Mouse (Mus musculus): ENCODE measurements around the gene Nphp4. TPM values are rescaled to one million over a fixed set of nuclear protein-coding genes. Genes with fewer than 3 reads are reported as not detected.

Nphp4 gene
- polyA plus RNA-seq, 1 experiment from 2014 or later: 2.7 TPM

DNA sequence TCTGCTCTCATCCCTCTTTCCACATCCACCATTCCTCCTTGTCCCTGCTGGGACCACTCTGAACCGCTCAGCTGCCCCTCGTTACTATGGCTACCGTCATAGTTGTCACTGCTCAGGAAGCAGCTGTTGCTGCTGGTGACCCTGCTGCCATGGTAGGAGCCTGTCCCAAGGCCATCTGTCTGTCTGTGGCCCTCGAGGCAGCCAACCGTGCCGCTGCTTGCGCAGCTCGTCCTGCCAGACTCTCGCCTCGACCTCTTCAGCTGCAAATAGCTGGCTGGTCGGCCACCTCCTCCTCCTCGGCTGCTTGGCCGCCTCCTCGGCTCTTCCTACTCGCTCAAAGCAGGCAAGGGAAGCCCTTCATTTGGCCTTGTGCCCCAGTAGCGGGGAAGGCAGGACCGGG is 81.7 kb downstream of the Nphp4 start:
- no peak overlapping the region for H3K4me3 ChIP-seq
- no peaks in the 10 kb centered on the region for H3K36me3 ChIP-seq
- no peaks in the 10 kb centered on the region for H3K9me3 ChIP-seq (replicated peaks)
- H3K27ac ChIP-seq (ENCODE audit: poor library complexity, severe bottlenecking): no peak overlapping the region
- ATAC-seq (ENCODE audit: insufficient number of reproducible peaks, low FRiP score): no peak
- H3K4me2 ChIP-seq: no peak overlapping the region
- H3K4me1 ChIP-seq (replicated peaks): peaks cover 15% of the 10 kb centered on the region
- no peak overlapping the region for H3K9ac ChIP-seq
- 37% methylated on average over 17 of the region's 17 CpGs for WGBS
- peaks cover 19% of the 10 kb centered on the region for H3K27me3 ChIP-seq (replicated peaks)

DNA sequence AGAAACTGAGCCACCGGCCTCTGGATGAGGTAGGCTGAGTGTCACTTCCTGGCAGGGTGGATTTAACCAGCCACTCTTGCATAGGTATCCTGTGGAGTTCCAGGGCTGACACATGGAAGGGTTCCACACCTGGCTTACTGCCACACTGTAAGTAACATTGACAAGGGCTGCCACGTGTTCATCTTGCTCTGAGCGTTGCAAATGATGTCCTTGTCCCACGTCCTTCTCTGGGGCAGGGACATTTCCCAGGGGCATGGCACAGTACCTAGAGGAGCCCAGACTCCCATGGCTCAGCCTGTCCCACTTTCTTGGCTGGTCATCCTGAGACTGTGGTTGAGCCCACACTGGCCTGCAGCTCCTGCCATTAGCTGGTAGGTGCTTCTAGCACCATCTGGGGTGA is 91.5 kb downstream of the Nphp4 start:
- Histone ChIP-seq H3K4me2 (no peak overlapping the region), H3K9ac (no peak overlapping the region), H3K27ac (ENCODE audit: poor library complexity, severe bottlenecking) (no peak overlapping the region), H3K4me3 (no peak overlapping the region), H3K36me3 (no peaks in the 10 kb centered on the region), H3K4me1 (replicated peaks) (no peaks in the 10 kb centered on the region), H3K27me3 (replicated peaks) (peaks cover 25% of the 10 kb centered on the region), H3K9me3 (replicated peaks) (no peaks in the 10 kb centered on the region; the same call in 1 of the 2 replicates)
- ATAC-seq (ENCODE audit: insufficient number of reproducible peaks, low FRiP score): no peak
- WGBS: 58% methylated on average over 4 of the region's 4 CpGs

DNA sequence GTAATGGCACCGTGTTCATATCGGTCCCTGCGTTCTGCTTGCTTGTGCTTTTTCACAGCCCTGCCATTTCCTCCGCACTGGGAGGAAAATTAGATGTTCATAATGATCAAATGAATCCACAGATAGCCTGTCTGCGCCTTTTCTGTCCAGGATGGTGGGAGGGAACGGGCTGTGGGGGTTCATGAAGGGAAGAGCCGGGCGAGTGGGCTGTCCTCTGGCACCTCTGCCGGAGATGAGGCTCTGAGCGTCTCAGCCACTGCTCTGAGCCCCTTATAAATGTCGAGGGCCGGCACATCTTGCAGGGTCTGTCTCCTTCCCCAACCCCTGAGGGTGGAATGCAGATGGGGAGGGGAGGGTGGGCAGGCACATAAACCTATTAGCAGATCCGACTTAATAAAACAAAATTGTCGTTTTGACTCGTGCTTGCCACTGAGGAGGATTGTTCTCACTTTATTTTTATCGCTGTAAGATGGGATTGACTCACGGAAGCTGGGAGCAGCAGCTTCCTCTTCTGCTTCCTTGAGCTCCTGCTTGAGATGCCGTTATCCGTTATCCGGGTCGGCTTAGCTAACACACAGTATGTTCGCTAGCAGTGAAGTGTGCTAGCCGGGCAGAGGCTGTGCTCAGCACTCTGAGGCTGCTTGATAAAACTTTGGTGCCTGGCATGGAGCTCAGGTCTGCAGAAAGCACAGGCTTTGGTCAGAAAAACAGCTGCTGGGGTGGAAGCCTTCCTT is 92.3 kb downstream of the Nphp4 start:
- ATAC-seq (ENCODE audit: insufficient number of reproducible peaks, low FRiP score): no peak
- Histone ChIP-seq H3K4me2 (no peak overlapping the region), H3K27me3 (replicated peaks) (peaks cover 25% of the 10 kb centered on the region), H3K9ac (no peak overlapping the region), H3K4me1 (replicated peaks) (no peaks in the 10 kb centered on the region), H3K9me3 (replicated peaks) (no peaks in the 10 kb centered on the region; the same call in 1 of the 2 replicates), H3K4me3 (no peak overlapping the region), H3K36me3 (no peaks in the 10 kb centered on the region), H3K27ac (ENCODE audit: poor library complexity, severe bottlenecking) (no peak overlapping the region)
- 38% methylated on average over 23 of the region's 23 CpGs for WGBS

DNA sequence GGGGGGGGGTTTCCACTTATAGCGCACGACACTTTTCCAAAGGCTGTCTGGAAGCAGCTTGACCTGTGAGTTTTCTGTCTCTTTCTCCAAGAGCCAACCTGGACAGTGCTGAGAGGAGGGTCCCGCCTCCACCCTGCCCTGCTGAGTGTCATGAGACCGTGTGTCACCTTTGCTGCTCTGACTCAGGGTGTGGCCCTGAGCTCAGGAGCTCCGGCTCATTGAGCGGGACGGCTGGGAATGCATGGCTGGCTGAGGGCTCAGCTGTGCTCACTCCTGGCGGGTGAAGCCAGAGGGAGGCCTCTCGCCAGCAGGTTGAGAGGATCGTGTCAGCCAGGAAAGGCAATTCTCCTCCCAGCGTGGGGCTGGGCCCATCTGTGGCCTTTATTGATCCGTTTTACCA is 97.8 kb downstream of the Nphp4 start:
- ATAC-seq (ENCODE audit: insufficient number of reproducible peaks, low FRiP score): no peak
- no peak overlapping the region for H3K27ac ChIP-seq (ENCODE audit: poor library complexity, severe bottlenecking)
- H3K4me3 ChIP-seq: no peak overlapping the region
- H3K4me1 ChIP-seq (replicated peaks): no peaks in the 10 kb centered on the region
- H3K36me3 ChIP-seq: no peaks in the 10 kb centered on the region
- H3K27me3 ChIP-seq (replicated peaks): peaks cover 6% of the 10 kb centered on the region
- H3K9me3 ChIP-seq (replicated peaks): no peaks in the 10 kb centered on the region; the same call in 1 of the 2 replicates
- WGBS: 44% methylated on average over 12 of the region's 12 CpGs
- H3K4me2 ChIP-seq: no peak overlapping the region
- no peak overlapping the region for H3K9ac ChIP-seq

DNA sequence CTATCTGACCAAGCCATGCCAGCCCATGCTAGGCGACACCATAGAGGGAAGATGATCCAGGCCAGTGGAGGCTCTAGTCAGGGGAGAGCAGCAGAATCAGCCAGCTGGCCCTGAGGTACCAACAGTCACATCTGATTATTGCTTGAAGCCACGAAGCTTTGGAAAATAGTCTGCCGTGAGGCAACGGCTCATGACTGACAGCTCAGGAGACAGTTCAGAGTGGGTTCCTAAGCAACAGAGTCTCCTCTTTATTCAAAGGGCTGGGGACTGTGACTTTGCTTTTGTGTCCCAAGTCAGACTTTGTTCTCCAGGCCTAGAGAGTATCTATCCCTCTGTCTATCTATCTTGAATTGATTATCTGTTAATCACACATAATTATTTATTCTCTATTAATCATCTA is 100.3 kb downstream of the Nphp4 start:
- ATAC-seq (ENCODE audit: insufficient number of reproducible peaks, low FRiP score): no peak
- H3K9me3 ChIP-seq (replicated peaks): no peaks in the 10 kb centered on the region; the same call in 1 of the 2 replicates
- no peaks in the 10 kb centered on the region for H3K36me3 ChIP-seq
- no peak overlapping the region for H3K4me2 ChIP-seq
- no peaks in the 10 kb centered on the region for H3K27me3 ChIP-seq (replicated peaks)
- 74% methylated on average over 4 of the region's 4 CpGs for WGBS
- no peak overlapping the region for H3K9ac ChIP-seq
- no peak overlapping the region for H3K4me3 ChIP-seq
- no peaks in the 10 kb centered on the region for H3K4me1 ChIP-seq (replicated peaks)
- H3K27ac ChIP-seq (ENCODE audit: poor library complexity, severe bottlenecking): no peak overlapping the region

DNA sequence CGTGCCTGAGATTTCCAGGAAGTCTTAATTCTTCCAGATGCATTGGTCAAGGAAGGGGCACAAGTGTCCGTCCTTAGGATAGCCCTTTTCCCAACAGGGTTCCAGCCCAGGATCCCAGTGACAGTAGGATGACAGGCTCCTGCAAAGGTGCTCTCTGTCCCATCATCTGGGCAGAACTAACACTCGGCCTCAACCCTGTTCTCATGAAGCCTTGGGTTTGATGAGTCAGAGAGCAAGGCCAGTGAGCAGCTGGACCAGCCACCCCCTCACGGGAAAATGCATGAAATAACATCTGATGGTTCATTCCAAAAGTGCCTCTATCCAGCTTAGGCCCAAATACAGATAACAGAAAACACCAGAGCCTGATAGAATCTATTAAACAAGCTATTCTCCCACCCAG is 103.5 kb downstream of the Nphp4 start:
- H3K4me2 ChIP-seq: no peak overlapping the region
- H3K9me3 ChIP-seq (replicated peaks): no peaks in the 10 kb centered on the region; the same call in 1 of the 2 replicates
- WGBS: 62% methylated on average over 4 of the region's 4 CpGs
- ATAC-seq (ENCODE audit: insufficient number of reproducible peaks, low FRiP score): no peak
- no peaks in the 10 kb centered on the region for H3K27me3 ChIP-seq (replicated peaks)
- H3K27ac ChIP-seq (ENCODE audit: poor library complexity, severe bottlenecking): no peak overlapping the region
- H3K4me3 ChIP-seq: no peak overlapping the region
- H3K9ac ChIP-seq: no peak overlapping the region
- no peaks in the 10 kb centered on the region for H3K36me3 ChIP-seq
- H3K4me1 ChIP-seq (replicated peaks): no peaks in the 10 kb centered on the region

DNA sequence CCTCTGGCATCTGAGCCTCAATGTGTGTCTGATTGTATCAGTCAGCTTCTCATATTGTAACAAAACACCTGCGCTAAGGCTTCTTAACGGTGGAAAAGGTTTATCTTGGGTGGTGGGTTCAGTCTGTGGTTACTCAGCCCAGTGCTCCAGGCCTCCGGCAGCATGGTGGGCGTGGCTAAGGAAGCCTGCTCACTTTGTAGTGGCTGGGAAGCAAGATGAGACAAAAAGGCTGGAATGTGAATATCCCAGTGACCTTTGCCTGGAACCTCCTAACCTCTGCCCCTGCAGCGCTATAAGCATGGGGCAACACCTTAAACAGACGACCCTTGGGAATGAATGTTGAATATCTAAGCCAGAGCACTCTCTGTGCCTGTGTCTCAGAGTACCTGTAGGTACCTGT is 105.7 kb downstream of the Nphp4 start:
- no peaks in the 10 kb centered on the region for H3K36me3 ChIP-seq
- no peak for ATAC-seq (ENCODE audit: insufficient number of reproducible peaks, low FRiP score)
- H3K27me3 ChIP-seq (replicated peaks): no peaks in the 10 kb centered on the region
- H3K4me3 ChIP-seq: no peak overlapping the region
- WGBS: 44% methylated on average over 6 of the region's 6 CpGs
- H3K4me2 ChIP-seq: no peak overlapping the region
- H3K27ac ChIP-seq (ENCODE audit: poor library complexity, severe bottlenecking): no peak overlapping the region
- no peaks in the 10 kb centered on the region for H3K9me3 ChIP-seq (replicated peaks)
- no peak overlapping the region for H3K9ac ChIP-seq
- no peaks in the 10 kb centered on the region for H3K4me1 ChIP-seq (replicated peaks)

DNA sequence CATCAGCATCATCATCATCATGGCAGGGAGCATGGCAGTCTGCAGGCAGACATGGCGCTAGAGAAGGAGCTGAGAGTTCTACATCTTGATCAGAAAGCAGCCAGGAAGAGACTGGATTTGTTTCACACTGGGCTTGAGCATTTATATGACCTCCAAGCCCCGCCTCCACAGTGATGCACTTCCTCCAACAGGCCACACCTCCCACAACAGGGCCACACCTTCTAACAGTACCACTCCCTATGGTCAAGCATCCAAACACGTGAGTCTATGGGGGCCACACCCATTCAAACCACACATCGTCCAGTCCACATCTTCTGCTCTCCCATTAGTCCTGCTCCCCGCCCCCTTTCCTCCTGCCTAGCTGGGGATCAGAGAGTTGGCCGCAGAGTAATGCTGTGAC is 107.1 kb downstream of the Nphp4 start:
- Histone ChIP-seq H3K36me3 (no peaks in the 10 kb centered on the region), H3K4me2 (no peak overlapping the region), H3K27me3 (replicated peaks) (no peaks in the 10 kb centered on the region), H3K4me1 (replicated peaks) (no peaks in the 10 kb centered on the region), H3K9me3 (replicated peaks) (no peaks in the 10 kb centered on the region), H3K27ac (ENCODE audit: poor library complexity, severe bottlenecking) (no peak overlapping the region), H3K4me3 (no peak overlapping the region), H3K9ac (no peak overlapping the region)
- ATAC-seq (ENCODE audit: insufficient number of reproducible peaks, low FRiP score): no peak
- 70% methylated on average over 6 of the region's 6 CpGs for whole genome bisulfite sequencing

DNA sequence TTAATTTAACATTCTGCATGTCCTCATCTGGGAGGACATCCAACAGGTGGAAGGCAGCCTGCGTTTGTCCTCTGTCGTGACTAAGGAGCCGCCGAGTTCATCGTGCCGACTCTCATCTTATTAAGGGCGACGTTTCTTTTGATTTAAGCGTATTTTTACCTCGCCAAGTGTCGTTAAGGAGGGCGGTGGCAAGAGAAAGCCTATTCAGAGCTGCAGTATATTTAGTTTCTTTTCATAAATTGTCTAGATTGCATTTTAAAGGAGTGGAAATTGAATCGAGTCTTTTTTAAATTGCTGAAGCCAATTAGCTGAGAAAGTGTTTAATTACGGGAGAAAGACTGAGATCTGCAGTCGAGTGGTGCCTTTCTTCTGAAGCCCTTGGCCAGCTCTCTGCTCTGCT is 109.0 kb downstream of the Nphp4 start:
- no peaks in the 10 kb centered on the region for H3K27me3 ChIP-seq (replicated peaks)
- H3K4me2 ChIP-seq: no peak overlapping the region
- no peak overlapping the region for H3K9ac ChIP-seq
- 86% methylated on average over 15 of the region's 15 CpGs for WGBS
- H3K4me3 ChIP-seq: no peak overlapping the region
- no peak for ATAC-seq (ENCODE audit: insufficient number of reproducible peaks, low FRiP score)
- H3K36me3 ChIP-seq: no peaks in the 10 kb centered on the region
- H3K27ac ChIP-seq (ENCODE audit: poor library complexity, severe bottlenecking): no peak overlapping the region
- no peaks in the 10 kb centered on the region for H3K4me1 ChIP-seq (replicated peaks)
- H3K9me3 ChIP-seq (replicated peaks): no peaks in the 10 kb centered on the region

DNA sequence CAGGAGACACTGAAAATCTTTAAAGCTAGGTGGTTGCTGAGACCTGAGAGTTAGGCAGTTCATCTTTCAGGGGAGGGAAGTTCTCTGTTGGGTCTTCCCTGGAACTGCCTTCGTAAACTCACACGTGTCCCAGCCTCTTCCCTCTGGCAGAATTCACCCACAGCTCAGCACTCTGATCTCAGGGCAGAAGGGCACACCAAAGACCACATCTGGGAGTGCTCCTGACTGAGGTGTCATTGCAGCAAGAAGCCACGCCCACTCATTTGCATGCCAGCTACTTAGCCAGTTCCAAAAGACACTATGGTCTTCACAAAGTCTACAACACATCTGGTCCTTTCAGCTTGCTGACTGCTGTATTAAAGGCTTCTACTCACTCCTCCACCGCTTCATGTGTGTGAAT is 109.7 kb downstream of the Nphp4 start:
- Histone ChIP-seq H3K4me2 (no peak overlapping the region), H3K27me3 (replicated peaks) (no peaks in the 10 kb centered on the region), H3K4me3 (no peak overlapping the region), H3K4me1 (replicated peaks) (no peaks in the 10 kb centered on the region), H3K36me3 (no peaks in the 10 kb centered on the region), H3K27ac (ENCODE audit: poor library complexity, severe bottlenecking) (no peak overlapping the region), H3K9ac (no peak overlapping the region), H3K9me3 (replicated peaks) (no peaks in the 10 kb centered on the region)
- ATAC-seq (ENCODE audit: insufficient number of reproducible peaks, low FRiP score): no peak
- 35% methylated on average over 4 of the region's 4 CpGs for WGBS

DNA sequence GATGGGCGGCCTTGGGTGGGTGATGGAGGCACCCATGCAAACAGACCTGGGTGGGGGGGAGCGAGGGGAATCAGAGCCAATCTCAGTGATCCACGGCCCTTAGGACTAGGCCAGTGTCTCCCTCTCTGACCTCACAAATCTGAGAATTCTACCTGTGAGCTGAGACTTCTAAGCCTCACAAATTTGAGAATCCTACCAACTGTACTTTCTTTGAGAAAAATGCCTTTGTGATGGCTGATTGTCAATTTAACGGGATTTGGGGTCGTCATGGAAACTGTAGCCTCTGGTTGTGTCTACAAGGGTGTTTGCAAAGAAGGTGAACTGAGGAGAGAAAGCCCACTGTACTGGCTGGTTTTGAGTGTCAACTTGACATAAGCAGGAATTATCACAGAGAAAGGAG is 127.8 kb downstream of the Nphp4 start:
- H3K4me2 ChIP-seq: no peak overlapping the region
- ATAC-seq (ENCODE audit: insufficient number of reproducible peaks, low FRiP score): no peak
- H3K27me3 ChIP-seq (replicated peaks): peaks cover 13% of the 10 kb centered on the region; the same call in 1 of the 2 replicates
- no peak overlapping the region for H3K4me3 ChIP-seq
- 82% methylated on average over 5 of the region's 5 CpGs for WGBS
- H3K27ac ChIP-seq (ENCODE audit: poor library complexity, severe bottlenecking): no peak overlapping the region
- H3K9me3 ChIP-seq (replicated peaks): 0 out of 2 replicates have a peak, but pooled peaks cover 2% of the 10 kb centered on the region
- H3K9ac ChIP-seq: no peak overlapping the region
- no peaks in the 10 kb centered on the region for H3K4me1 ChIP-seq (replicated peaks)
- H3K36me3 ChIP-seq: no peaks in the 10 kb centered on the region

DNA sequence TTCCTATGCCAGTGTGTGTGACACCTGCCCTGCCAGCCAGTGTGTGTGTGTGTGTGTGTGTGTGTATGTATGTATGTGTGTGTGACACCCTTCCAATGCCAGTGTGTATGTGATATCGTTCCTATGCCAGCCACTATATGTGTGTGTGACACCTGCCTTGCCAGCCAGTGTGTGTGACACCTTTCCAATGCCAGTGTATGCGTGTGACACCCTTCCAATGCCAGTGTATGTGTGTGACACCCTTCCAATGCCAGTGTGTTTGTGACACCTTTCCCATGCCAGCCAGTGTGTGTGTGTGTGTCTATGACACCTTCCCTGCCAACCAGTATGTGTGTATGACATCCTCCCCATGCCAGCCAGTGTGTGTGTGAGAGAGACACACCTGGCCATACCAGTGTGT is 132.7 kb downstream of the Nphp4 start:
- Histone ChIP-seq H3K4me2 (no peak overlapping the region), H3K27ac (ENCODE audit: poor library complexity, severe bottlenecking) (no peak overlapping the region), H3K27me3 (replicated peaks) (peaks cover 13% of the 10 kb centered on the region; the same call in 1 of the 2 replicates), H3K9ac (no peak overlapping the region), H3K4me1 (replicated peaks) (no peaks in the 10 kb centered on the region), H3K9me3 (replicated peaks) (peaks cover 16% of the 10 kb centered on the region; the same call in 1 of the 2 replicates), H3K36me3 (no peaks in the 10 kb centered on the region), H3K4me3 (no peak overlapping the region)
- WGBS: 71% methylated on average over 2 of the region's 2 CpGs
- no peak for ATAC-seq (ENCODE audit: insufficient number of reproducible peaks, low FRiP score)
